Mouse (Mus musculus): Measurements from ENCODE around the gene Emg1.
A peak's percentile ranks its signal among the peaks of the same experiment; 100 is the strongest.

Emg1 gene

DNA sequence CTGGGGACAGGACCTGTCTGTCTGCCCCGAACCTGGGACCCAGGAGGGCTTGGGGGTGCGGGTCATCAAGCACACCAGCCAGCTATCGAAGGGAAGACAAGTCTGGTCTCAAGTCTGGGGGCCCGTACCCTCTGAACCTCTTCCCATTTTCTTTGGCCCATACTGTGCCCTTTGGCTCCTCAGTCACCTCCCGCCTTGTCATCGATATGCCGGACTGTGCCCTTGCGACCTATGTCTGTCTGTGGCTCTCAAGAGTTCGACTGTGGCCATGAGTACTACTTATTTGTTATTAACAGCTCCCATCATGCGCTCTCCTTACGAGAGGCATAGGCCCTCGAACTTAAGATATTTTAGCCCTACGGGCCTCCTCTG is 48.6 kb downstream of the Emg1 start:
- DNase-seq (ENCODE audit: low read depth, low spot score) = no peak
- no peaks in the 10 kb centered on the region for H3K27me3 ChIP-seq (ENCODE audit: control insufficient read depth, insufficient read depth, low read length, poor library complexity, severe bottlenecking)
- H3K36me3 ChIP-seq (ENCODE audit: control insufficient read depth, insufficient read depth, low read length, poor library complexity, severe bottlenecking) = no peaks in the 10 kb centered on the region

DNA sequence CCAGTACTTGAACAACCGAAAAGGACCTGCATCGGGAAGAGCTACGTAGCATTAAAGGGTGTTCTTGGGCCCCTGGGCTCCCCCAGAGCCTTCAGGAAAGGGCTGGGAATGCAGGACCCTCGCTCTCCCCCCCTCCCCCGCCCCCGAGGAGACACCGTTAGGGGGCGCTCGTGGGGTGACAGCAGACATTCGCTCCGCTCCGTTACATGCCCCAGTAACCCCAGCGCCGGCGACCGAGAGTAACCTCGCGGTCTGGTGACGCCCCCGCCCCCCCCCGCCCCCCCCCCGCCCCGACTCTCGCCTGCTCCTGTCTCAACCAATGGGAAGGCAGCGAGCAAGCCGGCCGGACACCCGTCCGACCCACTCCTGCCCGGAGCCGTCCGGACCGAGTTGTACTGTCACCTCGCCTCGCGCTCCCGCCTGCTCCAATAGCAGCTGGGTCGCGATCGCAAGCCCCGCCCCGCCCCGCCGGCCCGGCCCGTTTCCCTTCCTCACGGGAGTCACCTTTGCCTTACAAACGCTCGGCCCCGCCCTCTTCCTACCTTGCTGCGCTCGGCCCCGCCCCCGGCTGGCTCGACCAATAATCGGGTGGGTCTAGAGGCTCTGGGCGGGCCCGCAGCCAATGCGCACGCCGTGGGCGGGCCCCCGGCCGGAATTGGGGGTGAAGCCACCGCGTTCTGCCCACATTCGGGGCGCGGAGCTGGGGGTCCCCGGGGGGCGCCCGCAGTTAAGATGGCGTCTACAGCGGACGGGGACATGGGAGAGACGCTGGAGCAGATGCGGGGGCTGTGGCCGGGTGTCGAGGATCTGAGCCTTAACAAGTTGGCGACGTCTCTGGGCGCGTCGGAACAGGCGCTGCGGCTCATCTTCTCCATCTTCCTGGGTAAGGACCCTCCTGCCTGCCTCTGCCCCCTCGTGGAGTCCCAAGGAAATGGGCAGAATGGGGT is 49.2 kb downstream of the Emg1 start, which contains the start of gene Lpcat3:
Lpcat3 (plus strand) TSS at position 551 of the 947 bp plus-strand sequence.
- Histone ChIP-seq H3K36me3 (ENCODE audit: control insufficient read depth, insufficient read depth, low read length, poor library complexity, severe bottlenecking) (no peaks in the 10 kb centered on the region), H3K27me3 (ENCODE audit: control insufficient read depth, insufficient read depth, low read length, poor library complexity, severe bottlenecking) (no peaks in the 10 kb centered on the region)
- DNase-seq (ENCODE audit: low read depth, low spot score) = peak; percentile 99

DNA sequence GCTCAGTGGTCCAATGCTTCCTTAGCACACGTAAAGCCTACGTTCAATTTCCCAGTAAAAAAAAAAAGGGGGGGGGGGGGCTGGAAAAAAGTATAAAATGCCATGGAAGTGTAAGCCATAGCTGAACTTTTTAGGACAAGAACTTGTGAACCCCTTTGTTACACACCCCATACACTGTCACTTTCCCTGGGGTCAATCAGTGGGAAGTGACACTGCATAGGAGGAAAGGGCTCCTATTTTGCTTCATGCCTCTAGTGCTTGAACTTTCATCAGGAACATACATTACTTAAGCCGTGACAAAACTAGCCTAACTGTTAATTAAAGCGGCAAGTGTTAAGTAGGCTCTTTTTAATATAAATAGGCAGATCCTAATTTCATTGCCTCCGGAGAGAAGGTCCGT is 50.0 kb downstream of the Emg1 start:
- Histone ChIP-seq H3K36me3 (ENCODE audit: control insufficient read depth, insufficient read depth, low read length, poor library complexity, severe bottlenecking) (no peaks in the 10 kb centered on the region), H3K27me3 (ENCODE audit: control insufficient read depth, insufficient read depth, low read length, poor library complexity, severe bottlenecking) (no peaks in the 10 kb centered on the region)
- no peak for DNase-seq (ENCODE audit: low read depth, low spot score)

DNA sequence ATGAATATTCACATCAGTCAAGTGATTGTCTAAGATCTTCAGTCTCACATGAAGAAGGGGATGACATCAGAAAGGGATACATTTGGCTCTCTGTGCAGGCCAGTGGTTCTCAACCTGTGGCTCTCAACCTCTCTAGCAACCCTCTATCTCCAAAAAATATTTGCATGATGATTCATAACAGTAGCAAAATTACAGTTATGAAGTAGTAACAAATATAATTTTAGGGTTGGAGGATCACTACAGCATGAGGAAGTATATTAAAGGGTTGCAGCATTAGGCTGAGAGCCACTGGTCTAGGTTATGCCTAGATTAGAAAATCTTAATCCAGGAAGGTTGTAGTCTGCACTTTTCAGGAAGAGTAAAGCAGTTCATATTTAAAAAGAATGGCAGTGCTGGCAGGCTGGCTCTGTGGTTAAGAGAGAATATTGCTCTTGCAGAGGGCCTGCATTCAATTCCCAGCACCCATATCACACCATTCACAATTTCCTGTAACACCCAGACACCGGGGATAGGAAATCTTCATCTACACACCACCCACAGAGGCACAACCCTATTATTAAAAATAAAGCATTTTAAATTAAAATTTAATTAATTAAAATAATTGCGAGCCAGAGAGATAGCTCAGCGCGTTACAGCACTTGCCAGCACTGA is 50.7 kb downstream of the Emg1 start:
- DNase-seq (ENCODE audit: low read depth, low spot score) = peak; percentile 23
- Histone ChIP-seq H3K27me3 (ENCODE audit: control insufficient read depth, insufficient read depth, low read length, poor library complexity, severe bottlenecking) (no peaks in the 10 kb centered on the region), H3K36me3 (ENCODE audit: control insufficient read depth, insufficient read depth, low read length, poor library complexity, severe bottlenecking) (no peaks in the 10 kb centered on the region)

DNA sequence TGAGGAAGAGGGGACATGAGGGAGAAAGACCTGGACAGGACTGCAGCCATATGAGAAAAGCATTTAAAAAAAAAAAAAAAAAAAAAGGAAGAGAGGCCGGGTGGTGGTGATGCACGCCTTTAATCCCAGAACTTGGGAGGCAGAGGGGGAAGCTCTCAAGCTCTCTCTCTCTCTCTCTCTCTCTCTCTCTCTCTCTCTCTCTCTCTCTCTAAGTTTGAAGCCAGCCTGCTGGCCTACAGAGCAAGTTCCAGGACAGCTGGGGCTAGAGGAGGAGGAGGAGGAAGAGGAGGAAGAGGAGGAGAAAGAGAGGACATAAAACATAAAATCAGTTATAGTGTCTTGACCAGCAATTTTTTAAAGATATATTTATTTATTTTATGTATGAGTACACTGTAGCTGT is 53.9 kb downstream of the Emg1 start:
- Histone ChIP-seq H3K27me3 (ENCODE audit: control insufficient read depth, insufficient read depth, low read length, poor library complexity, severe bottlenecking) (no peaks in the 10 kb centered on the region; the same call in 1 of the 2 replicates), H3K36me3 (ENCODE audit: control insufficient read depth, insufficient read depth, low read length, poor library complexity, severe bottlenecking) (no peaks in the 10 kb centered on the region)
- no peak for DNase-seq (ENCODE audit: low read depth, low spot score)

DNA sequence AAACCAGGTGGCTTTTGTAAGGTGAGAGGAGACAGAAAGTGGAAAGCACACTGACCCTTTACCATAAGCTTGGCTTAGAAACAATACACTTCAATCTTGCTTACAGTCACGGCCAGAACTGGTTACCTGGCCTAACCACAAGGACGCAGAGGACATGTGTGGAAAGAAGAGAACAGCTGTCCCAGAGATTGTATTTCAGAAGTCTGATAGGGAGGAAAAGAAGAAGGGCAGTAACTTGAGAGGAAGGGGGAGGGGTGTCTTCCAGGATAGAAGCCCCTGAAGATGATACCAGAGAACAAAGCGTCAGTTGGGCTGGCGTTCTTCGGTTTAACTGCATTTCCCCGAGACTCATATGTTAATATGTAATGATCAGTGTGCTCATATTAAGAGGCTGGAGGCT is 56.1 kb downstream of the Emg1 start:
- H3K36me3 ChIP-seq (ENCODE audit: control insufficient read depth, insufficient read depth, low read length, poor library complexity, severe bottlenecking) = no peaks in the 10 kb centered on the region
- DNase-seq (ENCODE audit: low read depth, low spot score) = no peak
- no peaks in the 10 kb centered on the region; the same call in 1 of the 2 replicates for H3K27me3 ChIP-seq (ENCODE audit: control insufficient read depth, insufficient read depth, low read length, poor library complexity, severe bottlenecking)

Data from splenic B cell, adult 2 months (primary cell).